Mouse (Mus musculus): Measurements from ENCODE around the gene Ppil2.

The Ppil2 gene

DNA sequence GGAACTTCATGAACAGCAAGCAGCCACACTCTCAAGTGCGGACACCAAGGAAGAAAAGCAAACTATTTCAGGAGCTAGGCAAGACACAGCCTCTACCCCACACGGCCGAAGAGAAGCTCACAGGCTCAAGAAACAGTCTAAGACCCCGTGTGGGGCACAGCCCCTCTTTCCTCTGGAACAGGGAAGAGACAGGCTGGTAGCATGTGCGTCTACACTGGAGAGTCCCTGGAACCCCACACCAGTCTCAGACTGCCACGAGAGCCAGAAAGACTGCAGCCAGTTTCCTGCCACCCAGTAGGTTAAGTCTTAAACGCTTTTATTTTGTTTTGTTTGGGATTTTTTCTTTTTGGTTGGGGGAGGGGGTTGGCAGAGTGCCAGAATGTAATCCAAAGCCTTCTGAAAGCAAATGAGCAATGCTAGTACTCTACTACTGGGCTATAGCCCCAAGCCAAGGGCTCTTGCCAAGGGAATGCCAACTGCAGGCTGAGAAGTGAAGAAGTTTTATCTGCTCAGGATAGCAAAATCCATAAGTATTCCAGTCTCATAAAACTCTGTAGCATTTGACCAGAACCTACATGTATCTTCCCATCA lies 8.3 kb downstream of the Ppil2 start:
- DNase-seq (ENCODE audit: low read depth, low spot score) = no peak

DNA sequence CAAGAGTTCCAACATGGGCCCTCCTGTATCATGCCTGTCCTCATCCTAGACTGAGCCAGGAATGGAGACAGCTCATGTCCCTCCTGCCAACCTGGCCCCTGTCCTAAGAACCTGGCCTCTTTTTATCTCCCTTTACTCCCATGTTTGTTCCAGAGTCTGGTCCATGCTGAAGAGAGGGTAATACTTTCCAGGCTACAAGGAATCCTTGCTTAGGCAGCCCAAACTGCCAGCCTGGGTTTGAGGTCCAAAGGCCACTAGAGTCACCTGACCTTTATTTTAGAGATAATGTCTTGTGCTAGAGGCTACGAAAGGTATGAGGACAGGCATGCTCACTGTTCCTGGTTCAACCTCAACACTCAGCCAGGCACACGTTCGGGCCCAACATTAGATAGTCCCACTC lies 14.1 kb downstream of the Ppil2 start:
- DNase-seq (ENCODE audit: low read depth, low spot score) = no peak

DNA sequence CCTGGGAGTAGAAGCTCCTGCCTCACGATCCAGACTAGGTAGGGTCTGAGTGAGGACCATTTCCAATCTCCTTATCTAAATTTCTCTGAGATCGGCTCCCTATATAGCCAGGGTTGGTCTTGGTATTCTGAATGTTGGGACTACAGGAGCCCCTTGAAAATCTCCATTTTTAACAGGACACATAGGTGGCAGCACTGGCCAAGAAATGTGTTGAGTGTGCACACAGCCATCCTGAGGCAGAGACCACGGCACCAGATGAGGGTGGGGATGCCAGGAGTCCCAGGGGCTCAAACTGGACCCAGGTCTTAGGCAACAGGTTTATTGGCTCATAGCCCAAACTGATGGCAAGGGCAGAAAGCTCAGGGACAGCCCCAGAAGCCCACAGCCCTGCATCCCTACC lies 22.7 kb downstream of the Ppil2 start:
- no peak for DNase-seq (ENCODE audit: low read depth, low spot score)

DNA sequence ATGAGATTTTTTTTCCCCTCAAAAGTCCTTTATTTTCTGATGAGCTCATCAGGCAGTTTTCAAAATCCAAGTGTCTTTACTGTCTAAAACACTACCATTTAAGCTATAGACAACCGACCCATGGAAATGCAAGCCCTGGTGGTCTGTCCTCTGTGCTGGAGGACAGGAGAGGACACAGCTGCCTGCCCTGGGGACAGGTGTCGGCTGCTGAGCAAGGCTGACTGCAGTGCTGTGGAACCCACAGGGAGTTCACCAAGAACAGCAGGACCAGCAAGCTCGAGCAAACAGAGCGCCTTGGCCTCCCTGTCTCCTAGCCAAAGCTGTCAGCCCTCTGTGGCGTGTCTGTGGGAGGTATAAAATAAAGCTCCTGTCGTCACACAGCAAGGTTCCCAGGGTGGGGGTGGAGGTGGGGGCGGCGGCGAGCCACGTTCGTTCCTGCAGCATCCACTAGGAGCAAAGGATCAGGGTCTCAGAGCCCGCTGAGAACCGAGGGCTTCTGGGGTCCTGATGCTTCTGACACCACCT lies 24.3 kb downstream of the Ppil2 start:
- DNase-seq (ENCODE audit: low read depth, low spot score) = no peak

DNA sequence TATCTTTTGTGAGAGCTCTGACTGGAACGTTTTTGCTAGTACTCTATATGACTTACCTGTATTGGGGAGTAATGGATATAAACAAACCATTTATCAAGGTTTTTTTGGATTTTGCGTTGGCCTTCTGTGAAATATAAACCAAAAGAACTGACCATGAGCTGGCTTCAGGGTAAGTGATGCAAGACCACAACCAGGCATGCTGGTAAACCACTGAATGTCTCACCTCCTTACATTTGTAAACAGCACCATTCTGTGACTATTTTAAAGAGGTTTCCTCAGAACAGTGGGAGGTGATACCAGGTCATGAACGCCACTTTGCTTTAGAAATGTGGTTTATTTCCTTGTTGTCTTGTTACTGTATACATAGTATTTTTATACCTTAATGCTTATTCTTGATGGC lies 24.8 kb downstream of the Ppil2 start:
- no peak for DNase-seq (ENCODE audit: low read depth, low spot score)

DNA sequence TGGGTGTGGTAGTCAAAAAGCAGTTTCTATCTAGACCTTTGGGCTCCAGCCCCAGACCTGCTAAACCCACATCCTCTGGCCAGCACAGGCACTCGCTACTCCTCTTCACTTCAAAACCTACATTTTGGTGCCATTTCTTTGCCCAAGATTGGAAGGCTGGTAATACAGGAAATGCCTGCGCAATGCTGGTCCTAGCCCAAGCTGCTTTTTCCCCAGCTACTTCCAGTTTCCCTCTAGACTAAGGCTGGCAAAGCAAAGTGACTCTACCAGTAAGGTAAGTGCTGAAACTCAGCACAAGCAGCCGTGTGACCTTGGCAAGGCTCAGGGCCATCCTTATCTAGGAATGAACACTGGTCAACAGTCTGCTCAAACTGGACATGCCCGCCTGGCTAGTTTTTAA lies 25.4 kb downstream of the Ppil2 start:
- DNase-seq (ENCODE audit: low read depth, low spot score) = no peak

DNA sequence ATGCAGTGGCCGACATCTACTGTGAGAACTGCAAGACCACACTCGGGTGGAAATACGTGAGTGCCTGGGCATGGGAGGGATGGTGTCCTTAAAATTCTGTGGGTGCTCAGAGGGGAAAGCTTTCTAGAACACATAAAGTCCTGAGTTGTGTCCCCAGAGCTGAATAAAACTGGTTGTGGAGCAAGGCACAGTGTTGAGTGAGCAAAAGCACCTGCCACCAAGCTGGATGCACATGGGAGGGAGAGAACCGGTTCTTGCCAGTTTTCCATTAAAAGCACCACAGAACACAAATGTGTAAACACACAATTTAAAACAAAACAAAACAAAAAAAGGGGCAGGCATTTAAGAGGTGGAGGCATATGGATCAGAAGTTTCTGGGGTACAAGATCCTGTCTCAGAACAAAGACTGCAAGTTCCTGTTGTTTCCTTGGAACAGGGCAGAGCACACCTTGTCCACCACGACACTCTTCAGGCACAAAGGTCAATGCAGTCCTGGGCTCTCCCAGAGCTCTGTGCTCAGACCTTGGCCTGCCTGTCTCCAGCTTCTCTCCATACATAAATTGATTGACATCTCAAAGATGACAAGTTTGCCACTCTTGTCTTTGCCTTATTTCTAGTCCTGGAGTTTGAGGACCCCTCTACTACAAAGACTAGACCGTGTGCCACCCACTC lies 28.8 kb downstream of the Ppil2 start:
- DNase-seq (ENCODE audit: low read depth, low spot score) = no peak

DNA sequence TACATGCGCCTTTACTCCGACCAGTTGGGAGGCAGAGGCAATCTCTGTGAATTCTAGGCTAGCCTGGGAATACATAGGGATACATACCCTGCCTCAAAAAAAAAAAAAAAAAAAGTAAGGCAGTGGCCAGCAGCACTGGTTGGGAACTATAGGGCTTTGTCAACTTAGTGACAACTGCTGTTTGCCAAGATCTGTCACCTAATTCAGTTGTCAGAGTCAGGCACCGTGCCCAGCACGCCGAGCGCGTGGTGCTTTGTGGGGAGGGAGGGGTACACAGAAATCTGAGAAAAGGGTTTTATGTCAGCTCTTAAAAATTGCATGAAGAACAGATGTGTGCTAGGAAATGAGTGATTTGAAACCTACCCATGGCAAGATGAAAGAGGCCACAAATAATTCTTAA lies 33.0 kb downstream of the Ppil2 start:
- DNase-seq (ENCODE audit: low read depth, low spot score) = no peak

DNA sequence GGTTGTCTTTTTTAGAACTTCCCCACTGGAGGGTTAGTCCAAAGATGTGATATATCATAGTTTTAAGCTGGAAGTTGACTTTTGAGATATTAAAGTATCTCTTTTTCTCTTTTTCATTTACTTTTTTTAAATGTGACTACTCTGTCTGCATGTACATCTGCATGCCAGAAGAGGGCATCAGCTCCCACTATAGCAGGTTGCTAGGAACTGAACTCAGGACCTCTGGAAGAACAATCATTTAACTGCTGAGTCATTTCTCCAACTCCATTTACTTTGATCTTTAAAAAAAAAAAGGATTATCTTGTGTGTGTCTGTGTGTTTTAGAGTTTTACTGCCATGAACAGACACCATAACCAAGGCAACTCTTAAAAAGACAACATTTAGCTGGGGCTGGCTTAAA lies 34.2 kb downstream of the Ppil2 start:
- no peak for DNase-seq (ENCODE audit: low read depth, low spot score)

DNA sequence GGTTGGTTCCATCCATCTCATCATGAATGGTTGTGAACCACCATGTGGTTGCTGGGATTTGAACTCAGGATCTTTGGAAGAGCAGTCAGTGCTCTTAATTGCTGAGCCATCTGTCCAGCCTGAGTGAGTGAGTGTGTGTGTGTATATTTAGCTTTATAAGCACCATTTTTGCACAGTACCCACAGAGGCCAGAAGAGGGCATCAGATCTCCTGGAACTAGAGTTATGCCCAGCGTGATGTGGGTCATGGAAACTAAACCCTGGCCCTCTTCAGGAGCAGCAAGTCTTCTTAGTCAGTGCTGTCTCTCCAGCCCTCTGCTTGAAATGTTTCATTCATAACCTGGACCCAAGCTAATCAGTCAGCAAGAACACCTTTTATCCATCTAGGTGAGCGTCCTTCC lies 34.8 kb downstream of the Ppil2 start:
- DNase-seq (ENCODE audit: low read depth, low spot score) = no peak

DNA sequence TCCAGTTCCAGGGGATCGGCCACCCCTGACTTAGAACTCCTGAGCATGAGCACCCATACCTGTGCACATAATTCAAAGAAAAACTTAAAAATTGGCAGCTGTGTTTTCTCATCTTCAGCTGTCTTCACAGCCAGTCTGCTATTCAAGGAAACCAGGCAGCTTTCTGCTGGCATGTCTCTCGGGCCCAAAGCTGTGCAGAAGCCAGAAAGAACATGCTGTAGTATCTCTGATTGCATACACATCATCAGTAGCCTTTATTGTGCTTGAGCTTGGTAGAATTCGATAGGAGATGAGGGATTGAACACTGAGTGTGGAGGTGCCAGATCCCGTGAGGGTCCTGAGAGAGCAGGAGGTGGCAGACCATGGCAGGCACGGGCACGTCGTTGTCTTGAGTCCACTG lies 38.1 kb downstream of the Ppil2 start:
- no peak for DNase-seq (ENCODE audit: low read depth, low spot score)

DNA sequence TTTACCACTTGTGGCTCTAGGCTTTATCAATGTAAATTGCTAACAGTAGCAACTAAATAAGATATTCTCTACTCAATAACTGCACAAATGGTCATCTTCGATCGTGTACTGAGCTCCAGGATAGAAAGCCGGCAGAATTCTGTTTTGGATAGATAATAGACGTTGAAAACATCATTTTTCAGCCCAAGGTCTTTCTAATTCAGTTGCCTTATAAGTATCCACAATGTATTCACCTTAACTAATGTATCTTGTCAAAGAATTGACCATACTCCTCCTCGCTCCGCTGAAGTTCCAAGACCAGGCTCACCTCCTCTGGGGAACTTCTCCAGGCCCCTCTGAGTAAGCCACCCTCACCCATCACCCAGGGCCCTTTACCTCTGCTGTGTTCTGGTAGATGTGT lies 40.3 kb downstream of the Ppil2 start:
- DNase-seq (ENCODE audit: low read depth, low spot score) = no peak

DNA sequence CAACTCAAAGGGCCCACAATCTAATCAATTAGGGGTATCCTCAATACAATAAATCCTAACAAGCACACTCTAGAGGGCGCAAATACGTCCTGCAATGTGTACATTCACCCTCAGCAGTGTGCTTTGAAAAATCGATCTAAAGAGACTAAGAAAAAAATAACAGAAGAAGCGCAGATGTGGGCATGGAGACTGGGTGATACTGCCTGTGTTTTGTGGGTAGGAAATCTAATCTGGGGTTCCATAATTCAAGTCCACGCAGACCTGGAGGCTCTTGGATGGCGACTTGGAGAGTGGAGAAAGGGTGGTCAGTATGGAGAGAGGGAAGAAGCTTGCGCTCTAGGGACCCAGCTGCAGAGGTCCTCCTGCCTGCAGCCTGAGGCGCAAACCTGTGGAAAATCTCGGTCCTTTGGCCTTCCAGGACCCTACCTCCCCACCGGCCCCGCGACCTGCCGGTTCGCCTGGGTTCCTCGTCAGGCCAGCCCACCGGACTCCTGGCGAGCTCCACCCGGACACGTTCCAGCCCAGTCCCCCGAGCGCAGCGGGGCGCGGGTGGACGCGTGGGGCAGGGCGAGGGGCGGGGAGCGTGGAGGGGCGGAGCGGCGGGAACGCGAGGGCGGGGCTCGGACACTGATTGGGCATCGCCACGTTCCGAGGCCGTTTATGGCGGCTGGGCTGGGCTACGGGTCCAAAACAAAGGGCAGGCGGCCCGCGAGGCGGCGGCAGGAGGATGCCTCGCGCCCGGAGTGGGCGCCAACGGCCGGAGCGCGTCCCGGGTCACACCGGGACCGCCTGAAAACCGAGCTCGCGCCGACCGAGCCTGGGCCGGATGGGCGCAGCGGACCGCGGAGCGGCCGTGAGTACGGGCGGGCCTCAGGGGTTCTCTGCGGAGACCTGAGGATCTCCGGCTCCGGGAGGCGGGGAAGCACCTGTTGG lies 41.3 kb downstream of the Ppil2 start, which contains the start of gene Ypel1:
Gene Ypel1 (plus strand): TSS at position 186 of the 933 bp plus-strand sequence.
- no peak for DNase-seq (ENCODE audit: low read depth, low spot score)

DNA sequence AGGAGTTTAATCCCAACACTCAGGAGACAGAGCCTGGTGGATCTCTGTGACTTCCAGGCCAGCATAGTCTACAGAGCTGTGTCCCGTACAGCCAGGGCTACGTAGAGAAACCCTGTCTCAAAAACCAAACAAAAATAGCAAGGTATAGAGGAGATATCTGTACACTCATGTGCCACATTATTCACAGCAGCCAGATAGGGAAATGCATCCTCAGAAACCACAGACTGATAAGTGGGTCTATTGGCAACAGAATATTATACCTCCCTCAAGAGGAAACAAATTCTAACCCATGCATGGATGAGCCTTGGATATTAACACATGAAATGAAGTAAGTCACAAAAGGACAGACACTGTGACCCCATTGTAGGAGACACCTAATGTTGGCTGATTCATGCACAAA lies 43.5 kb downstream of the Ppil2 start:
- DNase-seq (ENCODE audit: low read depth, low spot score) = no peak

DNA sequence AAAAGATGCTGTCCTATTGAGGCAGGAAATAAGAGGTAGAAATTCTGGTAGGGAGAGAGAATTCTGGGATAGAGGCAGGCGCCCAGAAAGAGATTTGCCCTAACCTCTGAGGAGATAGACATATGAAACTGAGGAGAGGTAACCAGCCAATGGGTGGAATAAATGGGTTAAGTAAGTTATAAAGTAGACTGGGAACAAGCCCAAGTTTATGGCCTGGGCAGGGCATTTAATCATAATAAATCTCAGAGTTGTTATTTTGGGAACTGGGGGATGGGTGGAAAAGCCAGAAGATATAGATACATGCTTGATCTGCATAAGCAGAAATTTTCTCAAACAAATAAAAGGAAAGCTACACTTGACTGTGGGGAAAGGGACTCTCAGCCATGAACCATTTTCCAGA lies 48.7 kb downstream of the Ppil2 start:
- DNase-seq (ENCODE audit: low read depth, low spot score) = no peak

DNA sequence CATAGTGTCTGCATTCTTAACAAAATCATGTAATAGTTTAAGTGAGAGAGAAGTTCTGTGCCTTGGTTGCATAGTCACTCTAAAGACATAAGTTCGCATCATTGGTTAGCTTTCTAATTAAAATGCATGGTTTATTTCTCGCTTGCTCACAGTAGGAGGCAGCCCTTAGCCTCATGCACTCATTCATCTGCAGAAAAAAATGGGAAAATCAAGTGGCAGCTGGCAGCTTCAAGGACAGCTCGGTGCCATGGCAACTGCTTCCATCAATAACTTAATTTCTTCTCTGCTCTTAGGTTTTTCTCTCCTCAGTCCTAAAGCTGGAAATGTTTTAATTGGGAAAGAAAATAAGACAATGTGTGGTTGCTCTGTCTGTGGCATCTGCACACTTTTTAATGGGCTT lies 55.5 kb downstream of the Ppil2 start:
- no peak for DNase-seq (ENCODE audit: low read depth, low spot score)

DNA sequence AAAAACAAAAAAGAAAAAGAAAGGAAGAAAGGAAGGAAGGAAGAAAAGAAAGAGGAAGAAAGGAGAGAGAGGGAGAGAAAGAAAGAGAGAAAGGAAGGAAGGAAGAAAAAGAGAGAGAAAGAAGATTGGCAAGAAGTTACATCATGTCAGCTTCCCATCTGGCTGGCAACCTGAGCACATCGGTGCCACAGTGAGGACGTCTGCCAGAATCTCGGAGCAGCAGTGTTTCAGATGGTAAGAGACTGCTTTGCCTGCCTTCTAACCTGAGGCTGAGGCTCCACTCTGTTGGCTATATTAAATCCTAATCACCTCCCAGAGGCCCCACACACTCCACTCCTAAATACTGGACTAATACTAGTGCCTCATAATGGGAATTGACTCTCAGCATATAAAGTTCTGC lies 57.2 kb downstream of the Ppil2 start:
- no peak for DNase-seq (ENCODE audit: low read depth, low spot score)

DNA sequence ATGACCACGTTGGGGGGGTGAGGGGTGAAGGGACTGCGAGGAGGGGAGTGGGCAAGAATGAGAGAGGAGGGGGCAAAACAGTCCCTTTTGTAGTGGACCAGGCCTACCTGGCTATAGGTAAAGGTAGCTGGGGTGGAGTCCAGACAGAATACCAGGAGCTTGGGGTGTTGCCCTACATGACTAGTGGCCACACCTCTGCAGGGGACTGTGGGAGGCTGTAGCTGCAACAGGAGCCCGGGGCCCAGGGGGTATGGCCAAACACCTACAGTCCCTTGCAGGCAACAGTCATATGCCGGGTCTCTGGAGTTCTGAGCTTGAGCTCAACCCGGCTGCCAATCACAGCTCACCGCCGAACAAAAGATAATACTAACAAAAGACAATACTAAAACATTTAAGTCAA lies 59.0 kb downstream of the Ppil2 start:
- no peak for DNase-seq (ENCODE audit: low read depth, low spot score)

DNA sequence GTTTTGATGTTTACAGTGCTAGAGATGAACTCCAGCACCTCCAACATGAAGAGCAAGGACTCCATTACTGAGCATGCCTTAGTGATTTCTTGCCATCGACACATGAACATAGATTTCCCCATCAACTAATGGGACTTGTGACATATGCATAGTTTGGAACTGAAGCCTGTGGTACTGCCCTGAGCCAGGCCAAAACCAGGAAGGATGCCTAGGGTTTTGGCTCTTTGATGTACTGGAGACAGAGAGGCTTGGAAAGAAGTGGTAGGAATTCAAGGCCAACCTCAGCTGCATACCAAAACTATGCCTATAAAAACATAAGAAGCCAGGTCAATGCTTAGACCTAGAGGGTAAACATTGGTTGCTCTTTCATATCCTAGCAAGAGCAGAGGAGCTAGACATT lies 61.2 kb downstream of the Ppil2 start:
- no peak for DNase-seq (ENCODE audit: low read depth, low spot score)

DNA sequence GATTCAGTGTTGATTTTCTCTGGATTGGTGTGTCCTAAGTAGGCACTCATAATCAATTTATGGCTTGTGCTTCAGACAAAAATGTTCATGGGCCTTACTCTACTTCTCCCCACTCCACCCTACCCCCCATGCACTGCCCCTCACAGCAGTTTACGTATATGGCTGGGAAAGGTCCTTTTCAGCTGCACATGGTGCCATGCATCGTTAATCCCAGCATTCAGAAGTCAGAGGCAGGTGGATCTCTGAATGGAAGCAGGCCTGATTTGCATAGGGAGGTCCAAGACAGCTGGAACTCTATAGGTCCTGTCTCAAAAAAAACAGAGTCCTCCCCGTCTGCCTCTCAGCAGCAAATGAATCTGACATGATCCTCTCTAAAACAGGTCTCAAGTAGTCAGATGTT lies 65.8 kb downstream of the Ppil2 start:
- no peak for DNase-seq (ENCODE audit: low read depth, low spot score)

DNA sequence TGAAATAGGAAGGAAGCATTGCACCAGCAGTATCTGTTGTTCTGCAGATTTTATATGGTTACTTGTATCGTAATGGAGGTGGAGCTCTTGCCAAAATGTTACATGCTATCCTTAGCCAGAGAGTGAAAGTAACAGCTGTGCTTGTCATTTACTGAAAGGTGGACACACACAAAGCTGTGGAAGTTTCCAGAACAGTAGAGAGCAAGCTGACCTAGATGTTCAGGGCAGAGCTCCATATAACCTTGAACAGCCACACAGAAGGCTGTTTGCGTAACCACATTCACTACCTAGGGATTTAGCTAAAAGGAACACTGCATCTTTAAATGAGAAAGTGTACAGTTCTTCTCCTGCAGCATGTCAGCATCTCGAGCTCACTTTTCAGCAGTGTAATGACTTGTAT lies 66.7 kb downstream of the Ppil2 start:
- DNase-seq (ENCODE audit: low read depth, low spot score) = no peak

DNA sequence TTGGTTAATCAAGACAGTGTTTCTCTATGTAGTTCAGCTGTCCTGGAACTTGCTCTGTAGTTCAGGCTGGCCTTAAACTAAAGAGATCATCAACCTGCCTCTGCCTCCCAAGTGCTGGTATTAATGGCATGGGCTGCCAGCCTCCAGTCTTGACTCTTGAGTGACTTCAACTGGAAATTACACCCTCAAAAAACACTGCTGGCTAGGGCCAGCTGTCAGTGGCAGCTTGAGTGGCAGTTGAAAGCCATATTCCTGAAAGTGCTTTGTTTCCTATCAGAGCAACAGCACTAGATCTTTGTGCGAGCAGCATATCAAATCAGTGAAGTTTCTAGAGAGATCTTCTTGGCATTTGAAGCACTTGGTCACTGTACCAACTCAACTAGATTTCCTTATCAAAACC lies 69.6 kb downstream of the Ppil2 start:
- DNase-seq (ENCODE audit: low read depth, low spot score) = no peak

DNA sequence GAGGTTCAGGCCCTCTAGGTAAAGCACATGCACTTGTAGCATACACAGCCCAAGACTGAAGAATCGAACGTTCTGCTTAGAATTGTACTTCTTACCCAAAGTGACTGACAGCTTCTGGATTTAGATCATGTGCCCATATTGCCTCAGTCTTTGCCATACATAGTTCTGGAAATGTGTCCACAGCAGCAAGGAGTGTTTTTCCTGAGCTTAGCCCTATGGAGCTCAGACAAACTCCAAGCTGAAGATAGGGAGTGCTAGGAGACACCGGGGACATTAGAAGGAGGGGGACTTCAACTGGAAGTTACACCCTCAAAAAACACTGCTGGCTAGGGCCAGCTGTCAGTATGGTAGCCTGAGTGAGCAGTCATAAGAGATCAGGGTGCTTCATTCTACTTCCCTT lies 70.3 kb downstream of the Ppil2 start:
- DNase-seq (ENCODE audit: low read depth, low spot score) = no peak

All from c-Kit-negative CD71-positive TER-119-positive erythroid progenitor cells, embryonic 14.5 days (primary cell).